Mouse (Mus musculus): ENCODE measurements at regions not wholly inside any gene's neighbourhood (a gene's known extent, or its start where the extent isn't known, plus 50 kb on each side); places are given as distances from the start of the nearest gene placed in this dataset.

- no peak overlapping the region for H3K4me2 ChIP-seq (ENCODE audit: low read length)
- H3K36me3 ChIP-seq (ENCODE audit: control insufficient read depth, insufficient read depth, low read length), result no peaks in the 10 kb centered on the region
- no peak overlapping the region for H3K9ac ChIP-seq (replicated peaks; ENCODE audit: low read length)
- no peak for ATAC-seq (ENCODE audit: low FRiP score, low TSS enrichment)
- no peak for DNase-seq
- WGBS, result 64% methylated on average over 1 of the region's 1 CpGs
- H3K27me3 ChIP-seq (ENCODE audit: control insufficient read depth, insufficient read depth, low read length), result no peaks in the 10 kb centered on the region
- H3K9me3 ChIP-seq (ENCODE audit: control insufficient read depth, low read length), result no peaks in the 10 kb centered on the region
- no peak overlapping the region for H3K27ac ChIP-seq (replicated peaks; ENCODE audit: low read depth, low read length)
- H3K4me3 ChIP-seq (replicated peaks; ENCODE audit: low read depth, low read length), result no peak overlapping the region
- no peaks in the 10 kb centered on the region for H3K4me1 ChIP-seq (ENCODE audit: control insufficient read depth, insufficient read depth, low read length)
Measured at GRCm38 (mm10) chr11:22644877-22645276, 133.0 kb downstream of the Tmem17 start.

- Histone ChIP-seq H3K9ac (replicated peaks; ENCODE audit: low read length) (no peak overlapping the region), H3K4me2 (ENCODE audit: low read length) (no peak overlapping the region), H3K9me3 (ENCODE audit: control insufficient read depth, low read length) (no peaks in the 10 kb centered on the region), H3K4me1 (ENCODE audit: control insufficient read depth, insufficient read depth, low read length) (no peaks in the 10 kb centered on the region), H3K36me3 (ENCODE audit: control insufficient read depth, insufficient read depth, low read length) (no peaks in the 10 kb centered on the region), H3K4me3 (replicated peaks; ENCODE audit: low read depth, low read length) (no peak overlapping the region), H3K27me3 (ENCODE audit: control insufficient read depth, insufficient read depth, low read length) (no peaks in the 10 kb centered on the region), H3K27ac (replicated peaks; ENCODE audit: low read depth, low read length) (no peak overlapping the region)
- DNase-seq, result no peak
- 65% methylated on average over 6 of the region's 6 CpGs for WGBS
- no peak for ATAC-seq (ENCODE audit: low FRiP score, low TSS enrichment)
Measured at GRCm38 (mm10) chr11:22646192-22646936, 134.5 kb downstream of the Tmem17 start.

- no peak overlapping the region for H3K4me2 ChIP-seq (ENCODE audit: low read length)
- no peak overlapping the region for H3K27ac ChIP-seq (replicated peaks; ENCODE audit: low read depth, low read length)
- no peak overlapping the region for H3K4me3 ChIP-seq (replicated peaks; ENCODE audit: low read depth, low read length)
- no peaks in the 10 kb centered on the region for H3K36me3 ChIP-seq (ENCODE audit: control insufficient read depth, insufficient read depth, low read length)
- no peaks in the 10 kb centered on the region for H3K4me1 ChIP-seq (ENCODE audit: control insufficient read depth, insufficient read depth, low read length)
- DNase-seq (no peak), ATAC-seq (ENCODE audit: low FRiP score, low TSS enrichment) (no peak)
- H3K27me3 ChIP-seq (ENCODE audit: control insufficient read depth, insufficient read depth, low read length), result no peaks in the 10 kb centered on the region
- no peaks in the 10 kb centered on the region for H3K9me3 ChIP-seq (ENCODE audit: control insufficient read depth, low read length)
- no peak overlapping the region for H3K9ac ChIP-seq (replicated peaks; ENCODE audit: low read length)
- 94% methylated on average over 5 of the region's 5 CpGs for WGBS
Measured at GRCm38 (mm10) chr11:22648275-22648674, 136.4 kb downstream of the Tmem17 start.

GRCm38 (mm10) chr11:22650771-22651170 is 138.9 kb downstream of the Tmem17 start:
- WGBS, result 86% methylated on average over 10 of the region's 10 CpGs
- H3K9me3 ChIP-seq (ENCODE audit: control insufficient read depth, low read length), result no peaks in the 10 kb centered on the region

GRCm38 (mm10) chr11:22651313-22651712 is 139.4 kb downstream of the Tmem17 start:
- H3K27me3 ChIP-seq (ENCODE audit: control insufficient read depth, insufficient read depth, low read length), result no peaks in the 10 kb centered on the region
- H3K4me2 ChIP-seq (ENCODE audit: low read length), result no peak overlapping the region
- no peak for ATAC-seq (ENCODE audit: low FRiP score, low TSS enrichment)
- DNase-seq, result no peak
- H3K4me1 ChIP-seq (ENCODE audit: control insufficient read depth, insufficient read depth, low read length), result no peaks in the 10 kb centered on the region
- H3K9ac ChIP-seq (replicated peaks; ENCODE audit: low read length), result no peak overlapping the region
- 75% methylated on average over 1 of the region's 1 CpGs for WGBS
- no peaks in the 10 kb centered on the region for H3K9me3 ChIP-seq (ENCODE audit: control insufficient read depth, low read length)
- no peaks in the 10 kb centered on the region for H3K36me3 ChIP-seq (ENCODE audit: control insufficient read depth, insufficient read depth, low read length)
- no peak overlapping the region for H3K27ac ChIP-seq (replicated peaks; ENCODE audit: low read depth, low read length)
- H3K4me3 ChIP-seq (replicated peaks; ENCODE audit: low read depth, low read length), result no peak overlapping the region

More at GRCm38 (mm10) chr11:22650771-22651170, 138.9 kb downstream of the Tmem17 start:
- Histone ChIP-seq H3K9ac (replicated peaks; ENCODE audit: low read length) (no peak overlapping the region), H3K27ac (replicated peaks; ENCODE audit: low read depth, low read length) (no peak overlapping the region), H3K27me3 (ENCODE audit: control insufficient read depth, insufficient read depth, low read length) (no peaks in the 10 kb centered on the region), H3K36me3 (ENCODE audit: control insufficient read depth, insufficient read depth, low read length) (no peaks in the 10 kb centered on the region), H3K4me3 (replicated peaks; ENCODE audit: low read depth, low read length) (no peak overlapping the region), H3K4me1 (ENCODE audit: control insufficient read depth, insufficient read depth, low read length) (no peaks in the 10 kb centered on the region), H3K4me2 (ENCODE audit: low read length) (no peak overlapping the region)
- DNase-seq (no peak), ATAC-seq (ENCODE audit: low FRiP score, low TSS enrichment) (no peak)

GRCm38 (mm10) chr11:22651911-22652310 is 140.0 kb downstream of the Tmem17 start:
- no peaks in the 10 kb centered on the region for H3K4me1 ChIP-seq (ENCODE audit: control insufficient read depth, insufficient read depth, low read length)
- no peak overlapping the region for H3K4me3 ChIP-seq (replicated peaks; ENCODE audit: low read depth, low read length)
- no peaks in the 10 kb centered on the region for H3K36me3 ChIP-seq (ENCODE audit: control insufficient read depth, insufficient read depth, low read length)
- no peak overlapping the region for H3K4me2 ChIP-seq (ENCODE audit: low read length)
- no peaks in the 10 kb centered on the region for H3K9me3 ChIP-seq (ENCODE audit: control insufficient read depth, low read length)
- DNase-seq, result no peak
- ATAC-seq (ENCODE audit: low FRiP score, low TSS enrichment), result no peak; the same call in 1 of the 2 replicates
- WGBS, result 85% methylated on average over 4 of the region's 4 CpGs
- no peaks in the 10 kb centered on the region for H3K27me3 ChIP-seq (ENCODE audit: control insufficient read depth, insufficient read depth, low read length)
- H3K27ac ChIP-seq (replicated peaks; ENCODE audit: low read depth, low read length), result no peak overlapping the region
- H3K9ac ChIP-seq (replicated peaks; ENCODE audit: low read length), result no peak overlapping the region

GRCm38 (mm10) chr11:22652931-22653330 is 141.0 kb downstream of the Tmem17 start:
- H3K36me3 ChIP-seq (ENCODE audit: control insufficient read depth, insufficient read depth, low read length), result no peaks in the 10 kb centered on the region
- no peaks in the 10 kb centered on the region for H3K27me3 ChIP-seq (ENCODE audit: control insufficient read depth, insufficient read depth, low read length)
- no peak overlapping the region for H3K4me3 ChIP-seq (replicated peaks; ENCODE audit: low read depth, low read length)
- ATAC-seq (ENCODE audit: low FRiP score, low TSS enrichment) (no peak), DNase-seq (no peak)
- no peaks in the 10 kb centered on the region for H3K4me1 ChIP-seq (ENCODE audit: control insufficient read depth, insufficient read depth, low read length)
- no peak overlapping the region for H3K4me2 ChIP-seq (ENCODE audit: low read length)
- H3K27ac ChIP-seq (replicated peaks; ENCODE audit: low read depth, low read length), result no peak overlapping the region
- no peak overlapping the region for H3K9ac ChIP-seq (replicated peaks; ENCODE audit: low read length)
- H3K9me3 ChIP-seq (ENCODE audit: control insufficient read depth, low read length), result no peaks in the 10 kb centered on the region
- WGBS, result 84% methylated on average over 3 of the region's 3 CpGs

- no peak overlapping the region for H3K4me3 ChIP-seq (replicated peaks; ENCODE audit: low read depth, low read length)
- no peaks in the 10 kb centered on the region for H3K27me3 ChIP-seq (ENCODE audit: control insufficient read depth, insufficient read depth, low read length)
- no peaks in the 10 kb centered on the region for H3K4me1 ChIP-seq (ENCODE audit: control insufficient read depth, insufficient read depth, low read length)
- H3K36me3 ChIP-seq (ENCODE audit: control insufficient read depth, insufficient read depth, low read length), result no peaks in the 10 kb centered on the region
- H3K9me3 ChIP-seq (ENCODE audit: control insufficient read depth, low read length), result no peaks in the 10 kb centered on the region
- WGBS, result 79% methylated on average over 5 of the region's 5 CpGs
- DNase-seq, result no peak
- ATAC-seq (ENCODE audit: low FRiP score, low TSS enrichment), result no peak
- H3K9ac ChIP-seq (replicated peaks; ENCODE audit: low read length), result no peak overlapping the region
- no peak overlapping the region for H3K4me2 ChIP-seq (ENCODE audit: low read length)
- H3K27ac ChIP-seq (replicated peaks; ENCODE audit: low read depth, low read length), result no peak overlapping the region
Measured at GRCm38 (mm10) chr11:22653366-22653765, 141.5 kb downstream of the Tmem17 start.

- no peak overlapping the region for H3K27ac ChIP-seq (replicated peaks; ENCODE audit: low read depth, low read length)
- H3K4me1 ChIP-seq (ENCODE audit: control insufficient read depth, insufficient read depth, low read length), result no peaks in the 10 kb centered on the region
- no peak overlapping the region for H3K4me3 ChIP-seq (replicated peaks; ENCODE audit: low read depth, low read length)
- no peak overlapping the region for H3K9ac ChIP-seq (replicated peaks; ENCODE audit: low read length)
- no peaks in the 10 kb centered on the region for H3K36me3 ChIP-seq (ENCODE audit: control insufficient read depth, insufficient read depth, low read length)
- H3K4me2 ChIP-seq (ENCODE audit: low read length), result no peak overlapping the region
- DNase-seq, result no peak
- H3K27me3 ChIP-seq (ENCODE audit: control insufficient read depth, insufficient read depth, low read length), result no peaks in the 10 kb centered on the region
- WGBS, result 29% methylated on average over 1 of the region's 1 CpGs
- no peak for ATAC-seq (ENCODE audit: low FRiP score, low TSS enrichment)
- H3K9me3 ChIP-seq (ENCODE audit: control insufficient read depth, low read length), result no peaks in the 10 kb centered on the region
Measured at GRCm38 (mm10) chr11:22657635-22658034, 145.7 kb downstream of the Tmem17 start.
